15 mouse cellular contexts compared by ENCODE assay signal in the genomic region with DNA sequence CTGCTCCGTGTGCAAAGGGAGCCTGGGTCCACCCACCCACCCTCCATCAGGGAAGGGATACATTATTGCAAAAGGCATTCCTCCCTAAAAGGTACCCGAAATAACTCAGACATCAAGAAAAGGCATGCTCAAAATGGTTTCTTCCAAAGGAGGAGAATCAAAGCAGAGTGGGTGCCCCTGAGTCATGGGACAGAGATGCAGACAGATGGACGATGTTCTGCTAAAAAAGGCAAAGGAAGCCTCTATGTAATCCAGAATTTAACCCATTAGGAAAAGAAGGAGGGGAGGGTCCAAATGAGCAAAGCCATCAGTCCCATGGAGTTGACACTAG. TPM values are rescaled to one million over a fixed set of nuclear protein-coding genes. Genes with fewer than 3 reads are reported as not detected.
A peak's percentile ranks its signal among the peaks of the same experiment; 100 is the strongest.
DNase-seq lines count a peak whose midpoint lies in the region; ATAC-seq and TF ChIP-seq lines count a peak whose summit lies in the region.
"Had no signal": no experiment of that assay in that cellular context is flagged by ENCODE, and none has a peak within 500 bp of the region (broad histone marks: within the 10 kb centered on the region; RNA-seq: fewer than 3 reads in every experiment).

No protein-coding gene starts in this region.

- H3K36me3 ChIP-seq in forebrain, postnatal 0 days (ENCODE audit: insufficient read depth) = peaks cover 33% of the 10 kb centered on the region
- H3K36me3 ChIP-seq in hindbrain, embryonic 16.5 days (ENCODE audit: control insufficient read depth, insufficient read depth, low read length) = peaks cover 26% of the 10 kb centered on the region
- peaks cover 30% of the 10 kb centered on the region for H3K36me3 ChIP-seq in midbrain, postnatal 0 days (ENCODE audit: insufficient read depth, low read length)

- 72% methylated on average over 3 of the region's 3 CpGs for WGBS in forebrain, postnatal 0 days
- WGBS in hindbrain, embryonic 16.5 days = 61% methylated on average over 3 of the region's 3 CpGs
- WGBS in midbrain, postnatal 0 days = 52% methylated on average over 3 of the region's 3 CpGs

- no peaks in the 10 kb centered on the region for H3K9me3 ChIP-seq in forebrain, postnatal 0 days (ENCODE audit: low read length)
- no peaks in the 10 kb centered on the region for H3K9me3 ChIP-seq in hindbrain, embryonic 16.5 days (ENCODE audit: control insufficient read depth, low read length)
- no peaks in the 10 kb centered on the region for H3K9me3 ChIP-seq in midbrain, postnatal 0 days (ENCODE audit: low read length)

- H3K27me3 ChIP-seq in forebrain, postnatal 0 days (ENCODE audit: insufficient read depth, low read length) = no peaks in the 10 kb centered on the region
- no peaks in the 10 kb centered on the region for H3K27me3 ChIP-seq in hindbrain, embryonic 16.5 days (replicated peaks; ENCODE audit: control insufficient read depth, insufficient read depth, low read length)
- no peaks in the 10 kb centered on the region for H3K27me3 ChIP-seq in midbrain, postnatal 0 days (ENCODE audit: insufficient read depth, low read length)

- no peak overlapping the region for H3K4me2 ChIP-seq in forebrain, postnatal 0 days (ENCODE audit: low read depth)
- no peak overlapping the region for H3K4me2 ChIP-seq in hindbrain, embryonic 16.5 days (ENCODE audit: low read length)
- H3K4me2 ChIP-seq in midbrain, postnatal 0 days (ENCODE audit: low read depth, low read length, poor library complexity, severe bottlenecking) = no peak overlapping the region
- H3K4me2 ChIP-seq: liver, embryonic 11.5 days; lung, embryonic 14.5 days had no signal

- peak overlapping the region; percentile 82 for H3K27ac ChIP-seq in left cerebral cortex, adult 2 months
- peak overlapping the region; percentile 29; the same call in 1 of the 2 replicates for H3K27ac ChIP-seq in forebrain, postnatal 0 days (ENCODE audit: low read depth, low read length)
- peak overlapping the region; percentile 69 for H3K27ac ChIP-seq in hindbrain, embryonic 16.5 days (ENCODE audit: low read depth, low read length)
- H3K27ac ChIP-seq in midbrain, postnatal 0 days (ENCODE audit: low read depth, low read length) = peak overlapping the region; percentile 58
- H3K27ac ChIP-seq: kidney, postnatal 0 days; macrophage had no signal

- intact Hi-C loops in left cerebral cortex, adult 2 months (cut with DNase I) = no loop called here

- H3K4me1 ChIP-seq in forebrain, postnatal 0 days (ENCODE audit: insufficient read depth) = no peaks in the 10 kb centered on the region; the same call in 1 of the 2 replicates
- peaks cover 14% of the 10 kb centered on the region for H3K4me1 ChIP-seq in hindbrain, embryonic 16.5 days (ENCODE audit: control insufficient read depth, insufficient read depth, low read depth, low read length)
- H3K4me1 ChIP-seq in midbrain, postnatal 0 days (ENCODE audit: insufficient read depth, low read length) = 0 out of 2 replicates have a peak, but pooled peaks cover 7% of the 10 kb centered on the region

- ATAC-seq in forebrain, postnatal 0 days = no peak
- ATAC-seq in hindbrain, embryonic 16.5 days = no peak
- no peak for ATAC-seq in midbrain, postnatal 0 days (ENCODE audit: low FRiP score)

- no peak for TF ChIP-seq CTCF in left cerebral cortex, adult 2 months (IDR thresholded peaks at IDR 0.05)
- TF ChIP-seq CTCF in forebrain, postnatal 0 days (IDR thresholded peaks at IDR 0.05; ENCODE audit: low read depth) = no peak
- no peak for TF ChIP-seq CTCF in midbrain, postnatal 0 days (IDR thresholded peaks at IDR 0.05)

- no peak overlapping the region for H3K4me3 ChIP-seq in left cerebral cortex, adult 2 months
- no peak overlapping the region for H3K4me3 ChIP-seq in forebrain, postnatal 0 days (ENCODE audit: low read depth, low read length)
- no peak overlapping the region for H3K4me3 ChIP-seq in hindbrain, embryonic 16.5 days (ENCODE audit: low read length)
- H3K4me3 ChIP-seq in midbrain, postnatal 0 days (ENCODE audit: low read depth, low read length) = no peak overlapping the region

- DNase-seq in left cerebral cortex, adult 2 months (ENCODE audit: extremely low spot score in 1 of 2, low spot score in 2 of 2) = no peak
- DNase-seq in left cerebral cortex, adult 11 months (ENCODE audit: low spot score) = no peak
- DNase-seq in forebrain, postnatal 0 days = no peak
- no peak for DNase-seq in midbrain, postnatal 0 days (ENCODE audit: low spot score)
- DNase-seq in Muller cell, postnatal 12 days (ENCODE audit: inconsistent ontology term) = no peak
- no peak for DNase-seq in retina, postnatal 1 day
- no peak for DNase-seq in cerebellum, adult 11-12 months
- DNase-seq: adrenal gland, adult 8-10 months; cerebellum, adult 9-10 months; lung, embryonic 14.5 days; thymus, adult 18-20 months had no signal

- no peak overlapping the region for H3K9ac ChIP-seq in forebrain, postnatal 0 days
- H3K9ac ChIP-seq in hindbrain, embryonic 16.5 days (ENCODE audit: low read depth, low read length) = no peak overlapping the region
- H3K9ac ChIP-seq in midbrain, postnatal 0 days (replicated peaks; ENCODE audit: low read length, poor library complexity, severe bottlenecking) = no peak overlapping the region
- H3K9ac ChIP-seq: lung, embryonic 14.5 days had no signal

RNA-seq across cellular contexts. Expression of a gene that starts 15.4 kb away (rescaled TPM):
- 100 to 1,000 TPM; 300 to 320 TPM for total RNA-seq in left cerebral cortex, adult 2 months (2021)
- total RNA-seq in forebrain, postnatal 0 days (2014; rRNA removed) = 27.4 and 34.1 TPM in 2 replicates
- 3.0 and 5.5 TPM in 2 replicates for polyA plus RNA-seq in forebrain, postnatal 0 days (2015; fragmentation: Nextera tagmentation; extraction: Ambion mirVana)
- polyA plus RNA-seq in hindbrain, embryonic 16.5 days (2015; fragmentation: Nextera tagmentation; extraction: Ambion mirVana) = 8.7 and 9.5 TPM in 2 replicates
- 59.4 and 60.6 TPM in 2 replicates for total RNA-seq in midbrain, postnatal 0 days (2014; rRNA removed)
- 6.1 and 7.7 TPM in 2 replicates for polyA plus RNA-seq in midbrain, postnatal 0 days (2015; fragmentation: Nextera tagmentation; extraction: Ambion mirVana)

RNA-seq across cellular contexts. Expression of a gene that starts 58.2 kb away (rescaled TPM):
- 10 to 100 TPM; 77.4 to 77.5 TPM for total RNA-seq in left cerebral cortex, adult 2 months (2021)
- total RNA-seq in forebrain, postnatal 0 days (2014; rRNA removed) = 86.9 and 114 TPM in 2 replicates
- polyA plus RNA-seq in forebrain, postnatal 0 days (2015; fragmentation: Nextera tagmentation; extraction: Ambion mirVana) = 64.3 and 77.4 TPM in 2 replicates
- polyA plus RNA-seq in hindbrain, embryonic 16.5 days (2015; fragmentation: Nextera tagmentation; extraction: Ambion mirVana) = 75.4 and 90.0 TPM in 2 replicates
- total RNA-seq in midbrain, postnatal 0 days (2014; rRNA removed) = 126 and 141 TPM in 2 replicates
- 78.7 and 79.7 TPM in 2 replicates for polyA plus RNA-seq in midbrain, postnatal 0 days (2015; fragmentation: Nextera tagmentation; extraction: Ambion mirVana)

Comparison
In these comparisons a context has a peak if more than half of its experiments do, and no peak if none do; other contexts are left out.
1. H3K27ac ChIP-seq: peak in every context shown above with its lines; median percentile 82 in left cerebral cortex, adult 2 months; 69 in hindbrain, embryonic 16.5 days; 58 in midbrain, postnatal 0 days; 29 in forebrain, postnatal 0 days.